Mouse (Mus musculus): ENCODE data around the gene Cep41. TPM values are rescaled to one million over a fixed set of nuclear protein-coding genes. Genes with fewer than 3 reads are reported as not detected.

Gene Cep41
- total RNA-seq, 2 experiments from 2014 or later, result 7.2 to 7.4 TPM

GRCm38 (mm10) chr6:30678482-30678881, 15.1 kb downstream of the Cep41 start:
- DNase-seq (ENCODE audit: low spot score in 2 of 2), result no peak
- intact Hi-C loops (cut with DNase I), result loop anchor here (5.0 kb wide), 1 partner anchor 126 kb away; no protein-coding TSS in a partner anchor

DNA sequence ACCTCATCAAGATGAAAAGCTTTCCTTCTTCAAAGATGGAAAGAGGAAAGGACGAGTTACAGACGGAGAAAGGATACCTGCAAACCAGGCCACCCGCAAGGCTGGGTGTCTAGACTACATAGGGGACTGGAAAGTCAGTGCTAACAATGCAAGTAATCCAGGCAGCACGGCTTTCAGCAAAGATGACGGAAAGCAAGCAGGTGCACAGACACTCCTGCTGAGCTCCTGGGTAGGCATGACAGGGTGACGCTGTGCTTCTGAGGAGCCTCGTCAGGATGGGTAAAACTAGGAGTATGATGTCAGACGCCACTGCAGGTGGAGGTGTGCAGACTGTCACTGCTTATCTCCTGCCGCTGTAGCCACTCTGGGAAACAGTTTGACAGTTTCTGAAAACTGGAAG, 16.0 kb downstream of the Cep41 start:
- intact Hi-C loops (cut with DNase I), result loop anchor here (5.0 kb wide), 1 partner anchor 125 kb away; no protein-coding TSS in a partner anchor
- DNase-seq (ENCODE audit: low spot score in 2 of 2), result no peak

GRCm38 (mm10) chr6:30676506-30676905, 17.0 kb downstream of the Cep41 start:
- DNase-seq (ENCODE audit: low spot score in 2 of 2), result no peak
- intact Hi-C loops (cut with DNase I), result loop anchor here (5.0 kb wide), 1 partner anchor 124 kb away; no protein-coding TSS in a partner anchor

DNA sequence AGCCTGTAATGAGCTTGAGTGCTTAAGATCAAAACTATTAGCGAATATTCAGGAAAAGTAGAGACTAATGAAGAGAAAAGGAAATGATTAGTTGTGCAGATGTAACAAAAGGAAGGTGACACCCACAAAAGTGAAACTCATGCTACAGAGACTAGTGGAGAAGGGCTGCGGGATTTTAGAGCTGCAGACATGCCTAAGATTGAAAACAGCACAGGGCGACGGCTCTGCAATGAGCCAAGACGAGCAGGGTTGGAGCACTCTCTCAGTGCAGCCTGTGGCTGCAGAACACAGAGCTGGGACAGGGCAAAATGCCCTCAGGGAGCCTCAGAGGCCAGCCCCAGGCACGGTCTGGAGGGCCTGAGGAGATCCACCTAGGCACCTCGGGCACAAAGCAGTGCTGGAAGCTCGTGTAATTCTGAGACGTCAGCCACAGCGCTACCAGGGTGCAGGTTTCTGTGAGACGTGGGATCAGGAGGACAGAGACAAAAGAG, 18.2 kb downstream of the Cep41 start:
- intact Hi-C loops (cut with DNase I), result loop anchor here (5.0 kb wide), 1 partner anchor 123 kb away; no protein-coding TSS in a partner anchor
- no peak for DNase-seq (ENCODE audit: low spot score in 2 of 2)

GRCm38 (mm10) chr6:30674714-30675280, 18.8 kb downstream of the Cep41 start:
- peak in 1 of 2 experiments; percentile 28 for DNase-seq (ENCODE audit: low spot score in 2 of 2)
- intact Hi-C loops (cut with DNase I), result loop anchor here (5.0 kb wide), 1 partner anchor 122 kb away; no protein-coding TSS in a partner anchor

DNA sequence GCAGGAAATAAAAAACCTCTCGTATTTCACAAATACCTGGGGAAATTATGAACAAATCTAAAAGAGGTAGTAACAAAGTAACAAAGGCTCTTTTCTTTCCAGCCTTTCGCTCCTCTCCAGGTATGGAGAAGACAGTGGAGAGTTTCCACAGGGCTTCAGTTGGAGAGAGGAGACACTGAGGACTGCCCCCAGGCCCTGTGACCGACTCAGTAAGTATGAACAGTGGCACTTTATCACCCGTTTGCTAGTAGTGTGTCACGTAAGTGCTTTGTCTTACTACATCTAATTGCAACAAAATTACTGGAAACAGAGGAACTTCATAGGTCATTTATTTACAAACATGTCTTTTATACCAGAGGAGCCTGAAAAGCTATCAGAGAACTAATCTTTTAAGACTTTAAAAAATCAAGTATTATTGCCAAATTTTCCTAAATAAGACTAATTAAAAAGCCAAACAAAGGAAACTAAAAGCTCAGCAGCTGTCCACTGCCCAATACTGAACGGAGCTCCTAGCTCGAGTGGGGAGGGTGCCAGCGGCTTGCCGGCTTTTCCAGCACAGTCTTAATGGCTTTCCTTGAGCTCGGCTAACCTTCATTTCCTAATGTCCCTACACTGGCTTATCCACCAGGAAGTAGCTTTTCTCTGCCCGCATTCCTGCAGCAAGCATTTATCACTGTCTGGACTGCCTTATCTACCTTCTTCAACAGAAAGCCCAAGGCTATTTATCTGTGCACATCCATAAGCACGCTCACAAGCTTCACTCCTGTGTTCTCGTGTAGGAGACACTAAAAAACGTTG, 19.6 kb downstream of the Cep41 start:
- no peak for DNase-seq (ENCODE audit: low spot score in 2 of 2)
- intact Hi-C loops (cut with DNase I), result no loop called here

- DNase-seq (ENCODE audit: low spot score in 2 of 2), result no peak
- intact Hi-C loops (cut with DNase I), result no loop called here
Measured at GRCm38 (mm10) chr6:30671696-30672095, 21.9 kb downstream of the Cep41 start.

DNA sequence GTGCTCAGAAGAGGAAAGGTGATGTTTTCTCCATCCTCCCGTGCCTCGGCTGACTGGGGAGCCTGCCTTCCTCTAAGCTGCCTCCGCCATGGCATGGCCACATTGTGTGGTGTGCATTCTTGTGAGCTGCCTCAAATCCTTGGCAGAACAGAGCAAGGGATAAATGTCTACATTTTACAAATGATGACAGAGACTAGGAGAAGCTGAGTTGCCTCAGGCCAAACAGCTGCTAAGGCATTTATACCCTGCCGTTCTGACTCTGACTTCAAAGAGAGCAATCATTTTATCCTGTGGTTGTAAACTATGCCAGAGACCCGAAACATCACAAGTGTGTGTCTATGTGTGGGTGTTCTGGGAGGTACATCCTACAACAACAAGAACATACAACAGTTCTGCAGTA, 26.0 kb downstream of the Cep41 start:
- intact Hi-C loops (cut with DNase I), result no loop called here
- DNase-seq (ENCODE audit: low spot score in 2 of 2), result no peak

DNA sequence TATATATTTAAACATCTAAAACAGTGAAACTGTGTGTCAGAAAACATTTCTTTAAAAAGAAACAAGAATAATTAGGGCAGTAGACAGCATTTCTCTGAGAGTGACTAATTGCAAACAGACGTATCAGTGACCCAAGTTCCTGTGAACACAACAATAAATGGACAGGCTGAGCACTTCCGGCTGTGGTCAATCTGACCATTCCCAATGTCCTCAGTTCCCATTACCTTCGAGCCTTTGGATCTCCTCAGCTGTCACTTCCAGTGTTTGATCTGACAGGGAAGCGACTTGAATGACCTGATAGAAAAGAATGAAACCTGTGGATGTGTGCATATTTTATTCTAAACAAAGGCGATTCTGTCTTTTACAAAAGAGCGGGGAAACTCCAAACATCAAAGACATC, 27.5 kb downstream of the Cep41 start:
- intact Hi-C loops (cut with DNase I), result no loop called here

GRCm38 (mm10) chr6:30665296-30665695, 28.3 kb downstream of the Cep41 start:
- intact Hi-C loops (cut with DNase I), result no loop called here
- no peak for DNase-seq (ENCODE audit: low spot score in 2 of 2)

More for the DNA sequence above, 27.5 kb downstream of the Cep41 start:
- DNase-seq (ENCODE audit: low spot score in 2 of 2), result no peak

DNA sequence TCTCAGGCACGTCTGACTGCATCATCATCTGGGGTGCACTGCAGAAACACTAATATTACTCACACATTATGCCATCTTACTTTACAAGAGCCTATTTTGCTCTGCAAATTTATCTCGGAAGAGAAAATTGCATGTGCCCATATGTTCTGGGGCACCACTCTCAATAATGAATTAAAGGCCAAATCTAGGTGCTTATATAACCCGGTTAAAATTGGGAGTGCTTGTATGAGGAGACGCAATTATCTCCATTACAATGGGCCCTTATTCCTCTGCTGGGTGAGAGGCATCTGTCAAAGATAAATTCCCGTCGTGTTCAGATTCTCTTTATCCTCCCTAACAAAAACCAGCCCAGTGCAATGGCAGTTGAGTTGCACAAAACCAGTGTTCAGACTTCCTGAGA, 28.8 kb downstream of the Cep41 start:
- intact Hi-C loops (cut with DNase I), result no loop called here
- DNase-seq (ENCODE audit: low spot score in 2 of 2), result no peak

GRCm38 (mm10) chr6:30658619-30659018, 34.9 kb downstream of the Cep41 start:
- no peak for DNase-seq (ENCODE audit: low spot score in 2 of 2)
- intact Hi-C loops (cut with DNase I), result no loop called here

DNA sequence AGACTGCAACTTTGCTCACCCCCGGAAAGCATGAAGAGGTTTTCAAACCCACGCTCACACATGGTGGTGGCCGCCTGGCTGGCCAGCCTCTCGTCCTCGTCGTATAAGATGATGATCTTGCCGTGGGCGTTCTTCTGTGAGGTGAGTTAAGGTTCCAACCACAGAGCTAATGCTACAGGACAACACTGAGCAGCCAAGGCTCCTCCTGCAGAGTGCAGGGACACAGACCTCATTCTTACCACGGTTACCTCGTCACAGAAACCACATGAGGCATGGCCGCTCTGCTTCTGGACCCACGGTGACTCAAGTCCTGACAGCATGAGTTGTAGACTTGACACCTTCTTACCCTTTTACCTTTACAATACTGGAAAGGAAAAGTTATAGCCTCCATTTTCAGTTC, 36.3 kb downstream of the Cep41 start:
- no peak for DNase-seq (ENCODE audit: low spot score in 2 of 2)
- intact Hi-C loops (cut with DNase I), result no loop called here

GRCm38 (mm10) chr6:30654932-30655331, 38.6 kb downstream of the Cep41 start:
- intact Hi-C loops (cut with DNase I), result no loop called here
- DNase-seq (ENCODE audit: low spot score in 2 of 2), result no peak

DNA sequence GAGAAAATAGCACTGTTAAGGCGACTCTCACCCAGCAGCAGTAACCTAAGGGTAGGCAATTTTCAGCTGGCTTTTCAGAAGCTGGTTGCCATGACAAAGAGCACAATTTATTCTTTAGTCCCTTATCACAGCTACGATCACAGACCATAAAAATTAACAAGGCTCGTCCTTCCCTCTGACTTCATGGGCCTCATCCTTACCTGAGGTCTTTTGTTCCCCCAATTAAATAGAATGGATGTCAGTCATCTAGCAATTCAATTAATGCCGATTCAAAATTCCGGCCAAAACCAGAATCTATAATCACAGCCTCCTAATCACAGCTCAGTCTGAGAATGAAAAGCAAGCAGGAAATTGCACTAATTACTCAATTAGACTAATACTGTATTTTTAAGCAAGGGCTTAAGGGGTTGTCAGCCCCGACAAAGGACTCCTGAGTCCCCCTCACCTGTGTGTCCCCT, 39.1 kb downstream of the Cep41 start:
- no peak for DNase-seq (ENCODE audit: low spot score in 2 of 2)
- intact Hi-C loops (cut with DNase I), result no loop called here

DNA sequence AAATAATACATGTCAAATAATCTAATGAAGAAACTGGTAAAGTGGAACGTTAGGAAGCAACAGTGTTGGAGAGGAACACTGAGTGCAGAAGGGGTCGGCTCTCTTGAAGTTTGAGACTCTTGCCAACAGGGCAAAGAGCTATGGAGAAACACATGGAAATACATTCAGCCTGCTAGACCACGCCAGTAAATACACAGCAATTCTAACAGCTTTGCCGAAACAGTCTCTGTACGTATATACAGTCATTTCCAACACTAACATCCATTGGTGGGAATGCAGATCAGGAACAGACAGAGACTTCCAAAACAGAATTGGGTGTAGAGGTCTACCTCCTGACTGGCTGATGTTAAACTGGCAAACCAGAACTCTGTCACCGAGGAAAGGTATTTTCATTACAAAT, 40.0 kb downstream of the Cep41 start:
- DNase-seq (ENCODE audit: low spot score in 2 of 2), result no peak
- intact Hi-C loops (cut with DNase I), result no loop called here

DNA sequence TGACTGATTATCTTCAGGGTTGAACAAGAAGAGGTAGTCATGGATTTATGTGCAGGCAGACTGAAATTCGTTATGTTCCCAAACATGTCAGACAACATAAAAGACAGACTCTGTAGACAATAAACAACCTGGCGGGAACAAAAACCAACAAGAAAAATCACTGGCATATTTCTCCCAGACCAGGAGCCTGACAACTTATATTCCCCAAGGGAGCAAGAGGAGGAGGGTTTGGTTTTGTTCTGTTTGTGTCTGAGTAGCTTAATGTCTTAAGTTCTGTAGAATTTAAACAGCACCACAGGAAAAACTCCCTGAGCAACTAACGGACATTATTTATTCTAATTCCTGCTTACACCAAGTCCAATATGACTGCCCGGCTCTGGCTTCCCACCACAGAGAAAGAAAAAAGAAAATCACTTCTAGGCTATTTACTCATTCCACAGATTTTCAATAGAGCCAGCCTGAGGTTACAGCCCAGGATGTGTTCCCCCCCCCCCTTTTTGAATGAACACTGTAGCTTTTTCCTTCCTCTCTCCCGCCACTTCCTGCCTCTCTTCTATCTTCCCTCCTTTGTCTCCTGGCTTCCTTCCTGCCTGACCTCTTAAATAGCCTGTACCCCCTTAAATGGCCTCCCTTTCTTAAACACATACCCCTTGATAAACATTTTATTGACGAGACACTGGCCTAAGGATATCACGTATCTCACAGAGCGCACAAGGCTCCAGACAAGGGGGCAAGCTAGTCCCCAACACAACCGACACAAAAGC, 40.9 kb downstream of the Cep41 start:
- intact Hi-C loops (cut with DNase I), result no loop called here
- no peak for DNase-seq (ENCODE audit: low spot score in 2 of 2)

DNA sequence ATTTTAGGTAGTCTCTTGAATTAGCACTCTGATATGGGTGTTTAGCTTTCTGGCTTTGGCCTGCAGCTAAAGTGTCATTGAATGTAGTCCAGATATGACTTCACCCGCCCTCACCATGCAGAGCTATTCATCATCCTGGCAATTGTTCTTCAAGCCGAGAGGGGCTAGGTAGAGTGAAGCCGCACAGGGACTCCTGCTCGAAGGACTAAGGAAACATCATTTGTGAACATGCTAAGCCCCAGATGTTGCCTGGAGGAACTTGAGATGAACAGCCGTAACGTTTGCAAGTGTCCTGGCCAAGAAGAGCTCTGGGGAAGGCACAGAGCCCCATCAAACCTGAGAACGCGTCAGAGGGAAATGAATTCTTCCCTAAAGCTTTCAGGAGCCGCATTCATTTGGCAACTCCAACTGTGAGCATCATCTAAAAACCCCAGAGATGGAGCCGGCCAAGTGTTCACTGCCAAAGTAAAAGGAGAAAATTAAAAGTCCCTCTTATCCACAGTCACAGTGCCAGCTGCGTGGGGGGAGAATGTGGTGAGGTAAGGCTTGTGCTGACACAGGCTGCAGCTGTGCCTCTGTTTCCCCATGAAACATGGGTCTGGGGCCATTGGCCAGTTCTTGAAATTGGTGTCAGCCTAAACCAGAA, 43.8 kb downstream of the Cep41 start:
- intact Hi-C loops (cut with DNase I), result no loop called here
- DNase-seq (ENCODE audit: low spot score in 2 of 2), result peak; percentile 28 to 51

DNA sequence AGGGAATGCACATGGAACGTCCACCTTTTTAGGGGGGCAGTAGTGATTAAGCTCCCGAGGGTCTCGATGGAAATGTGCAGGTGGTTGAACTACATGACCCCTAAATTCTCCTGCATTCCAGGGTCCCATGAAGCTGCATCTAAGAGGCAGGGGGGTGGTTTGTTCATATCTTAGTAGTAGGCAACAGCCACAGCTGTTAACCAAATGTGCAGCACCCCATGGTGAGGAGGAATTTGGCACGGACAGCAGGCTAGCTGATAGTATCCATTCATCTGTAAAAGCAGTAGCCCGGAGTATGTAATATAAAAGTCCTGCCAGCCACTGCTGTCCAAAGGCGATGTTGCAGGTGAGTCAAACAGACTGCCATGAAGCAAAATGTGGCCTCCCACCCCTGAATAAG, 48.2 kb downstream of the Cep41 start:
- DNase-seq (ENCODE audit: low spot score in 2 of 2), result no peak
- intact Hi-C loops (cut with DNase I), result no loop called here

Data from left cerebral cortex, postnatal 14 days (tissue).